Mouse (Mus musculus): ENCODE measurements around the gene Hist2h2aa1. TPM values are rescaled to one million over a fixed set of nuclear protein-coding genes. Genes with fewer than 3 reads are reported as not detected.
A peak's percentile ranks its signal among the peaks of the same experiment; 100 is the strongest.
"Not testable (repeated sequence)": the region's sequence is repeated elsewhere in the genome, so short reads cannot be mapped to it uniquely, and the experiment has no call there.

The Hist2h2aa1 gene
- polyA plus RNA-seq, 1 experiment from 2014 or later = 107 TPM

GRCm38 (mm10) chr3:96284457-96284856, 39.2 kb downstream of the Hist2h2aa1 start:
- DNase-seq (no peak), ATAC-seq (no peak)
- H3K27me3 ChIP-seq (ENCODE audit: insufficient read depth, low read length) = peaks cover 3% of the 10 kb centered on the region; the same call in 1 of the 2 replicates
- no peak overlapping the region for H3K27ac ChIP-seq (ENCODE audit: low read depth)
- WGBS (ENCODE audit: insufficient replicate concordance) = 16% methylated on average over 4 of the region's 4 CpGs
- no peak overlapping the region for H3K9ac ChIP-seq (replicated peaks)
- no peaks in the 10 kb centered on the region for H3K9me3 ChIP-seq (ENCODE audit: low read length)
- peaks cover 5% of the 10 kb centered on the region; the same call in 1 of the 2 replicates for H3K4me1 ChIP-seq (ENCODE audit: insufficient read depth)
- H3K4me3 ChIP-seq (ENCODE audit: low read depth, low read length) = no peak overlapping the region
- 0 out of 2 replicates have a peak overlapping the region, but pooled peaks have one; percentile 7 for H3K4me2 ChIP-seq (ENCODE audit: low read depth, low read length)
- no peak for TF ChIP-seq EP300 (IDR thresholded peaks at IDR 0.05; ENCODE audit: low read depth)
- TF ChIP-seq CTCF (IDR thresholded peaks at IDR 0.05; ENCODE audit: low read depth) = peak; percentile 62
- H3K36me3 ChIP-seq (replicated peaks; ENCODE audit: insufficient read depth, low read length) = no peaks in the 10 kb centered on the region

- H3K4me1 ChIP-seq (ENCODE audit: insufficient read depth); H3K27me3 ChIP-seq (ENCODE audit: insufficient read depth, low read length): not testable (repeated sequence)
- 90% methylated on average over 11 of the region's 11 CpGs for WGBS (ENCODE audit: insufficient replicate concordance)
Measured at GRCm38 (mm10) chr3:96287334-96287733, 42.0 kb downstream of the Hist2h2aa1 start.

GRCm38 (mm10) chr3:96289201-96289600, 43.9 kb downstream of the Hist2h2aa1 start:
- ATAC-seq (no peak), DNase-seq (no peak)
- Histone ChIP-seq H3K9me3 (ENCODE audit: low read length) (no peaks in the 10 kb centered on the region), H3K4me3 (ENCODE audit: low read depth, low read length) (no peak overlapping the region), H3K27ac (ENCODE audit: low read depth) (no peak overlapping the region), H3K27me3 (ENCODE audit: insufficient read depth, low read length) (no peaks in the 10 kb centered on the region; the same call in 1 of the 2 replicates), H3K4me2 (ENCODE audit: low read depth, low read length) (no peak overlapping the region), H3K4me1 (ENCODE audit: insufficient read depth) (peaks cover 2% of the 10 kb centered on the region; the same call in 1 of the 2 replicates), H3K9ac (replicated peaks) (no peak overlapping the region), H3K36me3 (replicated peaks; ENCODE audit: insufficient read depth, low read length) (no peaks in the 10 kb centered on the region)
- 79% methylated on average over 3 of the region's 3 CpGs for WGBS (ENCODE audit: insufficient replicate concordance)
- no peak for TF ChIP-seq EP300 (IDR thresholded peaks at IDR 0.05; ENCODE audit: low read depth)
- TF ChIP-seq CTCF (IDR thresholded peaks at IDR 0.05; ENCODE audit: low read depth) = no peak

More at GRCm38 (mm10) chr3:96287334-96287733, 42.0 kb downstream of the Hist2h2aa1 start:
- not testable (repeated sequence) for H3K9ac ChIP-seq (replicated peaks); DNase-seq; H3K4me2 ChIP-seq (ENCODE audit: low read depth, low read length); H3K36me3 ChIP-seq (replicated peaks; ENCODE audit: insufficient read depth, low read length); H3K4me3 ChIP-seq (ENCODE audit: low read depth, low read length); ATAC-seq; H3K9me3 ChIP-seq (ENCODE audit: low read length); H3K27ac ChIP-seq (ENCODE audit: low read depth)
- peak; percentile 89 for TF ChIP-seq CTCF (IDR thresholded peaks at IDR 0.05; ENCODE audit: low read depth)

- 70% methylated on average over 3 of the region's 3 CpGs for WGBS (ENCODE audit: insufficient replicate concordance)
- not testable (repeated sequence) for H3K4me3 ChIP-seq (ENCODE audit: low read depth, low read length); H3K27me3 ChIP-seq (ENCODE audit: insufficient read depth, low read length)
Measured at GRCm38 (mm10) chr3:96290727-96291126, 45.4 kb downstream of the Hist2h2aa1 start.

DNA sequence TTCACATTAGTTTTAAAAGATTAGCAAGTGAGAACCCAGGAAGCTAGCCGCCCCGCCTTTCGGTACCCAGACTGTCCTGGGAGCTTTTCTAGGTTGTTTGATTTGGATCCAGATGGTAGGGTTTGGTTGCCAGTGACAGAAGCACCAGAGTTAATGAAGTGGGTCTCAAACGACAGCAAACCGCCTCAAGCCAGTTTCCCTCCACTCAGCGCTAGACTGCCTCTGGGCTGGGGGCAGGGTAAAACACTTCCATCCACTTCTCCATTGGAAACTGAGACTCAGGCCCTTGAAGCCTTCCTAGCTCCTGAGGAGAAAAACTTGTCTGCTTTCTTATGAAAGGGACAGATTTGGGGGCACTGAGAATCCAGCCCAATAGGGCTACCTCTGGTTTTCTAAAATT, 47.3 kb downstream of the Hist2h2aa1 start:
- DNase-seq (no peak), ATAC-seq (no peak)
- WGBS (ENCODE audit: insufficient replicate concordance) = 65% methylated on average over 6 of the region's 6 CpGs
- H3K36me3 ChIP-seq (replicated peaks; ENCODE audit: insufficient read depth, low read length) = no peaks in the 10 kb centered on the region
- H3K4me3 ChIP-seq (ENCODE audit: low read depth, low read length) = 0 out of 2 replicates have a peak overlapping the region, but pooled peaks have one; percentile 5
- H3K27me3 ChIP-seq (ENCODE audit: insufficient read depth, low read length) = no peaks in the 10 kb centered on the region
- H3K9ac ChIP-seq (replicated peaks) = 0 out of 2 replicates have a peak overlapping the region, but pooled peaks have one; percentile 30
- TF ChIP-seq CTCF (IDR thresholded peaks at IDR 0.05; ENCODE audit: low read depth) = no peak
- TF ChIP-seq EP300 (IDR thresholded peaks at IDR 0.05; ENCODE audit: low read depth) = no peak
- H3K4me1 ChIP-seq (ENCODE audit: insufficient read depth) = 0 out of 2 replicates have a peak, but pooled peaks cover 2% of the 10 kb centered on the region
- H3K27ac ChIP-seq (ENCODE audit: low read depth) = no peak overlapping the region
- no peaks in the 10 kb centered on the region for H3K9me3 ChIP-seq (ENCODE audit: low read length)
- H3K4me2 ChIP-seq (ENCODE audit: low read depth, low read length) = no peak overlapping the region

More at GRCm38 (mm10) chr3:96290727-96291126, 45.4 kb downstream of the Hist2h2aa1 start:
- not testable (repeated sequence) for H3K4me2 ChIP-seq (ENCODE audit: low read depth, low read length); H3K9ac ChIP-seq (replicated peaks); H3K9me3 ChIP-seq (ENCODE audit: low read length); H3K36me3 ChIP-seq (replicated peaks; ENCODE audit: insufficient read depth, low read length); H3K27ac ChIP-seq (ENCODE audit: low read depth); DNase-seq; ATAC-seq; H3K4me1 ChIP-seq (ENCODE audit: insufficient read depth)

DNA sequence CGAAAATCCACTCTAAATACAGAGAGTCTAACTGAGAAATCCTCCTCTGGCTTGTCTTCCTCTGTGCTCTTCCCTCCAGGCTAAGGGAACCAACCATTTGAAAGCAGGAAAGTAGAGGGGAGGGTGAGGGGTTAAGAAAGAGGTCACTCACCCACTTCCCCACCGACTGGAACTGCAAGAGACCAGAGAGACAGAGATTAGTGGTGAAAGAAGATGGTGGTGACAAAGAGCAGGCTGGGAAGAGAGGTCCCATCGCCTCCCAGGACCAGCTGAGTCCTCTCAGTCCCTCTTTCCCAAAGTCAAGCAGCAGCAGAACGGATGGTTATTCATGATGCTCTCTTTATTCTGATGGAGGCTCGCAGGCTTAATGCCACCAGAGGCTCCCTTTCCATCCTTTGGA, 48.1 kb downstream of the Hist2h2aa1 start:
- H3K4me2 ChIP-seq (ENCODE audit: low read depth, low read length) = peak overlapping the region; percentile 13; the same call in 1 of the 2 replicates
- no peaks in the 10 kb centered on the region for H3K36me3 ChIP-seq (replicated peaks; ENCODE audit: insufficient read depth, low read length)
- WGBS (ENCODE audit: insufficient replicate concordance) = 36% methylated on average over 5 of the region's 5 CpGs
- H3K4me1 ChIP-seq (ENCODE audit: insufficient read depth) = 0 out of 2 replicates have a peak, but pooled peaks cover 2% of the 10 kb centered on the region
- H3K27ac ChIP-seq (ENCODE audit: low read depth) = peak overlapping the region; percentile 62
- 0 out of 2 replicates have a peak, but pooled peaks have one; percentile 12 for ATAC-seq
- no peak for DNase-seq
- TF ChIP-seq CTCF (IDR thresholded peaks at IDR 0.05; ENCODE audit: low read depth) = no peak
- no peak for TF ChIP-seq EP300 (IDR thresholded peaks at IDR 0.05; ENCODE audit: low read depth)
- no peak overlapping the region for H3K9ac ChIP-seq (replicated peaks)
- H3K9me3 ChIP-seq (ENCODE audit: low read length) = no peaks in the 10 kb centered on the region
- no peaks in the 10 kb centered on the region for H3K27me3 ChIP-seq (ENCODE audit: insufficient read depth, low read length)
- H3K4me3 ChIP-seq (ENCODE audit: low read depth, low read length) = no peak overlapping the region
